Mouse (Mus musculus) embryonic facial prominence, embryonic 13.5 days (tissue): ENCODE measurements around the gene Eef2. TPM values are rescaled to one million over a fixed set of nuclear protein-coding genes. Genes with fewer than 3 reads are reported as not detected.

Experiments
- ATAC-seq: fragments of 200-750 bp; cut with Nextera tagmentation; 2 replicates; pipeline ENCODE4 v1.8.0; 2017; ENCODE audit warnings: low read depth; ENCODE audit not compliant: insufficient number of reproducible peaks, insufficient read depth, low FRiP score, low TSS enrichment
- H3K27ac ChIP-seq: fragments of 300-500 bp; sonication (generic); 2 replicates; pipeline ENCODE4 v1.5.1; 2015; ENCODE audit warnings: moderate library complexity, mild to moderate bottlenecking, inconsistent platforms
- H3K27me3 ChIP-seq: fragments of 300-500 bp; sonication (generic); 2 replicates; pipeline ENCODE4 v1.6.1; 2015; ENCODE audit warnings: mild to moderate bottlenecking, inconsistent platforms
- H3K36me3 ChIP-seq: fragments of 300-500 bp; sonication (generic); 2 replicates; pipeline ENCODE4 v1.6.1; 2015; ENCODE audit warnings: mild to moderate bottlenecking, inconsistent platforms
- H3K4me1 ChIP-seq: fragments of 300-500 bp; sonication (generic); 2 replicates; pipeline ENCODE4 v1.6.1; 2015; ENCODE audit warnings: inconsistent platforms
- H3K4me2 ChIP-seq: fragments of 300-500 bp; sonication (generic); 2 replicates; pipeline ENCODE4 v1.6.1; 2015; ENCODE audit warnings: moderate library complexity, mild to moderate bottlenecking, inconsistent platforms
- H3K4me3 ChIP-seq: fragments of 300-500 bp; sonication (generic); 2 replicates; pipeline ENCODE4 v1.5.1; 2015; ENCODE audit warnings: mild to moderate bottlenecking, inconsistent platforms
- H3K9ac ChIP-seq: fragments of 300-500 bp; sonication (generic); 2 replicates; pipeline ENCODE4 v1.6.1; 2015; ENCODE audit warnings: mild to moderate bottlenecking, inconsistent platforms
- H3K9me3 ChIP-seq: fragments of 300-500 bp; sonication (generic); 2 replicates; pipeline ENCODE4 v1.6.1; 2016; ENCODE audit warnings: inconsistent platforms
- WGBS: fragments of 180-500 bp; shearing (Covaris S2); methylation state at CpG from one replicate; pipeline ENCODE4 v1.1.7; 2015; ENCODE audit warnings: mixed read lengths; 5-methylcytosine and 5-hydroxymethylcytosine counted together
- polyA plus RNA-seq: library from polyadenylated mRNA; unstranded; fragments of >200 nt; fragmentation: Nextera tagmentation; extraction: Ambion mirVana; gene quantifications from 2 replicates; pipeline ENCODE4 v1.2.1, GENCODE M21; 2015

Eef2 gene
- polyA plus RNA-seq = 622 and 633 TPM in 2 replicates

DNA sequence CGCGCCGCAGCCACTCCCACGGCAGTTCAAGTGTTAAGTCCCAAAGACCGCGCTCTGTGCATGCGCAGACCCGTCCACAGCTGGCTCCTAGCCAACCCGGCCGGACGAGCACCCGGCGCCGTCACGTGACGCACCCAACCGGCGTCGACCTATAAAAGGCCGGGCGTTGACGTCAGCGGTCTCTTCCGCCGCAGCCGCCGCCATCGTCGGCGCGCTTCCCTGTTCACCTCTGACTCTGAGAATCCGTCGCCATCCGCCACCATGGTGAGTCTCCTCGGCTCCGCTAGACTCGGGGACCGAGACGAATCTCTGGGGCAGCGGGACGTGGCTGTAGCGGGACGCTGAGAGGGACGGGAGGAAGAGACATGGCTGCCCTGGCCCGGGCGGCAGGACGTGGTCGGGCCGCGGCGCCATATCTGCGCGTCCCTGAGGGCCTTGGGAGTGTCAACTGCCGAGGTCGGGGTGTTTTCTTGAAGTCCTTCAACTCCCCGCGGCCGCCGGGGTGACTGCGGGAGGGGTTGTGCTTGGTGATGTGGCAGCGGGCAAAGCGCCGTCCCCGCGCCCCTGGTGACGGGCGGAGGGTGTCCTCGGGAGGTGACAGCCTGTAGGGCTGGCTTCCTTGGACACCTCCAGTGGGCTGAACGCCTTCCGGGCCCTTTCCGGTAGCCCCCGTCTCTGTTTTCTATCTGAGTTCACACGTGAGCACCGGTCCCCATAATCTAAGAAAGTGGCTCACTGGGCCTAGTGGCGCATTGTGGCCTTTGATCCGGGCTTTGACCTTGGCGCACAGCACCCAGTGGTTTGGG lies at the start of gene Eef2:
Eef2 (plus strand) TSS at position 166 of the 806 bp plus-strand sequence.
- Histone ChIP-seq H3K4me2 (peak within 1 kb of the TSS; percentile 96), H3K36me3 (peaks cover 44% of the 10 kb centered on the region), H3K4me3 (peak within 1 kb of the TSS; percentile 96), H3K27ac (peak within 1 kb of the TSS; percentile 92), H3K27me3 (no peaks in the 10 kb centered on the region), H3K4me1 (peaks cover 68% of the 10 kb centered on the region), H3K9me3 (no peaks in the 10 kb centered on the region), H3K9ac (peak within 1 kb of the TSS; percentile 99)
- ATAC-seq = peak; percentile 80
- under 1% methylated on average over 77 of the region's 77 CpGs for WGBS

DNA sequence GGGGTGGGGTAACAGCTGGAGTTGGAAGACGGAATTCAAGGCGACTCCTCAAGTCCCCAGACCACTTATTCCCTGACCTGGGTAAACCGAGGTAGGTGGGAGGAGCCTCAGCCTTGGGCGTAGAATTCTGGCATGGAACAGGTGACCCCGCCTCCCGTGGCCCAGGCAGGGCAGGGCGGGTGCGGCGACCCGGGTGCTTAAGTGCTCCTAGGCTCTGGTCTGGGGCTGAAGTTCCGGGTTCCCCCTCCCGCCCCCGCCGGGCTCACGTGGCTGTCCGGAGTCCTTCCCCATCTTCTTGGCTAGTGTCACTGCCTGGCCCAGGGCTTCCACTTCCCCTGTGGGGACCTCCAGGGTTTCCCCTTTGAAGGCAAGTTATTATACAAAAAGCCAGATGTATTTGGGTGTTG lies 42.2 kb upstream of the Eef2 start:
- ATAC-seq = no peak
- no peaks in the 10 kb centered on the region for H3K9me3 ChIP-seq
- H3K4me2 ChIP-seq = peak overlapping the region; percentile 28
- H3K4me3 ChIP-seq = peak overlapping the region; percentile 9
- no peak overlapping the region for H3K27ac ChIP-seq
- H3K36me3 ChIP-seq = no peaks in the 10 kb centered on the region
- under 1% methylated on average over 16 of the region's 16 CpGs for WGBS
- H3K9ac ChIP-seq = no peak overlapping the region
- H3K27me3 ChIP-seq = peaks cover 29% of the 10 kb centered on the region
- H3K4me1 ChIP-seq = peaks cover 35% of the 10 kb centered on the region

DNA sequence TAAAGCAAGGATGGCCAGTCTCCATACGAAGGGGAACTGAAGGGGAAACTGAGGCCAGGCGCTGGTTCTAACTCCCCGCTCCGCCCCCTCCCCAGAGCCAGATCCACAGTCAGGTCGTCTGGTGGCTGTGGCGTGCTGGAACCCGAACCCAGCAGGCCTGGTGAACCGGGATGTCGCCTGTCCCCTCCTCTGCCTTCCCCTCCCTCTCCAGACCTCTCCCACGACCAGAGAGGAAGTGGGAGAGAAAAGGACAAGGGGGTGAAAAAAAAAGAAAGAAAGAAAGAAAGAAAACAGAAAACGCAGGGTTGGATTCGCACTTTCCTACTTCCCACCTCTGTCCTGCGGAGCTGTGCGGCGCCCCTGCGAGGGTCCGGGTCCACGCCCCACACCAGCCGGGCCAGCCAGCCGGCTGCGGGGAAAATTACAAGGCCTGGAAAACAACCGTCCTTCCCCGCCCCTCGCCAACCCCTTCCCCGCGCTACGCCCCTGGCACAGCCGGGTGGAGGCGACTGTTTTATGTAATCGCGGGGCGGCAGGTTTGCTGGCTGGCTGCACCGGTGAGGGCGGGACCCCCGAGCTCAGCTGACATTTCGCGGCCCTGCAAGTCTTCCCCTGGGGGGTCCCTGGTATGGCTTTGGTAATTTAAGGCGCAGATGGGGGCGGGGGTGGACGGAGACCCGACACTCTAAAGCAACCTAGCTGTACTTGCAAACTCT lies 41.3 kb upstream of the Eef2 start, which contains the start of gene Zbtb7a:
Zbtb7a (plus strand) TSS at position 255 of the 716 bp plus-strand sequence.
- Histone ChIP-seq H3K4me2 (peak within 1 kb of the TSS; percentile 97), H3K4me3 (peak within 1 kb of the TSS; percentile 88), H3K9ac (peak within 1 kb of the TSS; percentile 96), H3K27ac (peak within 1 kb of the TSS; percentile 100), H3K4me1 (peaks cover 35% of the 10 kb centered on the region), H3K36me3 (no peaks in the 10 kb centered on the region), H3K27me3 (peaks cover 29% of the 10 kb centered on the region), H3K9me3 (no peaks in the 10 kb centered on the region)
- ATAC-seq = no peak
- 2% methylated on average over 41 of the region's 41 CpGs for WGBS

GRCm38 (mm10) chr10:81135831-81136705 lies 40.4 kb upstream of the Eef2 start:
- Histone ChIP-seq H3K4me3 (peak overlapping the region; percentile 88), H3K9ac (peak overlapping the region; percentile 96), H3K27ac (peak overlapping the region; percentile 100), H3K4me1 (peaks cover 44% of the 10 kb centered on the region), H3K36me3 (no peaks in the 10 kb centered on the region), H3K9me3 (no peaks in the 10 kb centered on the region), H3K27me3 (peaks cover 29% of the 10 kb centered on the region), H3K4me2 (peak overlapping the region; percentile 97)
- ATAC-seq = 0 out of 2 replicates have a peak, but pooled peaks have one; percentile 4
- WGBS = 1% methylated on average over 85 of the region's 86 CpGs

DNA sequence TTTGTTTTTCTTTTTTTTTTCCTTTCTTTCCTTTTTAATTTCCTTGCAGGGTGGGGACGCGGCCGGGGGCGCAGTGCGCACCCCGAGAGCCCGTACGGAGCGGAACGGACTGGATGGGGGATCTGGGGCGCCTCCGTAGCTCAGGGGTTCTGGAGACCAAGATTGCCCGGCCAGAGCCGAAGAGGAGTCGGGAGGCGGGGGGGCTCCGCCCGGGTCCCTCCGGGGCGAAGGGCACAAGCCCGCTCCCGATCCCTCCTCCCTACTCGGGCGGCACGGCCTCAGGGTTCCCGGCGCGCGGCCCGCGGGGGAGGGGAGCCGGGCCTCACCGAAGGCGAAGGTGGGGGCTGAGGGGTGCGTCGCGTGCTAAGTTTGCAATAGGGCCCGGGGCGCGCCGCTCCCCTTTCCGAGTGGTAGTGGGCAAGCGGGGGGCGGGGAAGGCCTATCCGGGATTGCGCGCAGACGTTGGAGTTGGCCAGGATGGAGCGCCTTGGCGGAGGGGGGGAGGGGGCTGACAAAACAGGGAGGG lies 39.7 kb upstream of the Eef2 start:
- peak overlapping the region; percentile 97 for H3K4me2 ChIP-seq
- H3K27me3 ChIP-seq = peaks cover 29% of the 10 kb centered on the region
- H3K4me1 ChIP-seq = peaks cover 51% of the 10 kb centered on the region
- peaks cover 6% of the 10 kb centered on the region; the same call in 1 of the 2 replicates for H3K36me3 ChIP-seq
- H3K27ac ChIP-seq = peak overlapping the region; percentile 100
- H3K9me3 ChIP-seq = no peaks in the 10 kb centered on the region
- peak; percentile 23; the same call in 1 of the 2 replicates for ATAC-seq
- H3K9ac ChIP-seq = peak overlapping the region; percentile 96
- H3K4me3 ChIP-seq = peak overlapping the region; percentile 88
- 0% methylated on average over 36 of the region's 50 CpGs for WGBS

DNA sequence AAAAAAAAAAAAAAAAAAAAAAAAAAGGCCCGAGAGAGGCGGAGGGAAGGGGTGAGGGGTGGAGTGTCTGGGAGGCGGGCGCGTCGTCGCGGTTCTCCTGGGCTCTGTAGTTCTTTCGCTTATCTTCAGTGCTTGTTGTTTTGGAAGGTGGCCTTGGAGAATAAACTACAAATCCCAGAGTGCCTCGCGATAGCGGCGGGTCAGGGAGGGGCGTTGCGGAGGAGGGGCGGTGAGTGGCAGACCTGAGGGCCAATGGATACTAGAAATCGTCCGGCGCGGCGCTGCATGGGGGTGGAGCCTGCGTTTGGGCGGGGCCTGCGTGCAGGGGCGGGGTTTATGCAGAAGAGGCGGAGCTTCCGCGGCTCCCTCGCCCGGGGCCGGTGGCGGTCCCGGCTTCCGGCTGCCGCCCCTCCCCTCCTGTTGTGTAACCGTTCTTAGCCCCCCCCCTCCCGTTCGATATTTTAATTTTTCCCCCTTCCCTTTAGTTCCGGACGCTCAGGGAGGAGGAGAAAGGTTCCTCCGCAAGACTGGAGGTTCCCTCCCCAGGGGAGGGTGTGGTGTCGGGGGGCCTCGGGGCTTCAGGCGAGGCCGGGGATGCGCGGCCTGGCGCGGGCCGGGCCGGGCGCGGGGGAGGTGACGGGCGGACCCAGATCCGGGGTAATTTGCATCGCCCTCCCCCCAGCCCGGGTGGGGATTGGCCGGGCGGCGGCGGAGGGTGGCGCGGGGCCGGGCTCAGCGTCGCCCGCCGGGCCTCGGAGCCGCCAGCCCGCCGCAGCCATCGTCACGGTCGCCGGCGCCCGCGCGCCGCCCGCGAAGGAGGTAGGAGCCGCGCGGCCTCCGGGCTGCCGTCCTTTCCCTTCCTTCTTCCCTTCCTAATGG lies 38.9 kb upstream of the Eef2 start:
- H3K9ac ChIP-seq = peak overlapping the region; percentile 96
- no peaks in the 10 kb centered on the region for H3K9me3 ChIP-seq
- peak overlapping the region; percentile 88 for H3K4me3 ChIP-seq
- peaks cover 8% of the 10 kb centered on the region; the same call in 1 of the 2 replicates for H3K36me3 ChIP-seq
- peak overlapping the region; percentile 84 for H3K4me2 ChIP-seq
- WGBS = under 1% methylated on average over 69 of the region's 89 CpGs
- peaks cover 29% of the 10 kb centered on the region for H3K27me3 ChIP-seq
- peak; percentile 87 for ATAC-seq
- H3K4me1 ChIP-seq = peaks cover 57% of the 10 kb centered on the region
- peak overlapping the region; percentile 100 for H3K27ac ChIP-seq

DNA sequence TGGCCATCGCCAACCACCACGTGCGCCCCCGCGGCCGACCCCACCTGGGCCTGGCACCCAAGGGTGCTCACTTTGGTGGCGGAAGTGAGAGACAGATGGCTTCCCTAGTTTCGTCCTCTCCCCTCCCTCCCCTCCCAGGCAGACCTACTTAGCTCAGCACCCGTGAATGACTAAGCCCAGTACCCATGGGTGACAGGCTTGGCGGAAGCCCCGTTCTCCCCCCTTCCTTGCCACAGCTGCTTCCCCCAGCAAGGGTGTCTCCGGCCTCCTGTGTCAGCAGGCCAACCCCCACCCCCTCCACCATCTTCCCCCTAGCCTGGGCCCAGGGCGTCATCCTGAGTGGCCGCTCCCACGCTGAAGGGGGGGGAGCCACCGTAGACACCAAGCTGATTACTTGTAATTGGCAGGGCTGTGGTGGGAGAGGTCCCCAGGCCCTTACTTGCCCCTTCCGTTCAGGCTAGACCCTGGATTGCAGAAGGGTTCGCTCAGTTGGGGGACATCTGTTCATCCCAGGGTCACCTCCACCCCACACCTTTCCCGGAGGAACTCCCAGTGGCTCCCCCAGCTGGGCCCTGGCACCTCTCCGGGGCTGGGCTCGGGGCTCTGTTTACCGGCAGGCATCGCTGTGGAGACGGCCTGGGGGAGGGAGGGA lies 38.2 kb upstream of the Eef2 start:
- H3K9ac ChIP-seq = peak overlapping the region; percentile 96
- H3K4me3 ChIP-seq = peak overlapping the region; percentile 88
- no peaks in the 10 kb centered on the region for H3K9me3 ChIP-seq
- peaks cover 25% of the 10 kb centered on the region for H3K27me3 ChIP-seq
- peaks cover 62% of the 10 kb centered on the region for H3K4me1 ChIP-seq
- ATAC-seq = no peak
- WGBS = 2% methylated on average over 24 of the region's 24 CpGs
- H3K27ac ChIP-seq = peak overlapping the region; percentile 86
- peak overlapping the region; percentile 84 for H3K4me2 ChIP-seq
- peaks cover 8% of the 10 kb centered on the region for H3K36me3 ChIP-seq

- H3K27ac ChIP-seq = peak overlapping the region; percentile 29; the same call in 1 of the 2 replicates
- 52% methylated on average over 11 of the region's 11 CpGs for WGBS
Observed at GRCm38 (mm10) chr10:81138821-81139528, 37.5 kb upstream of the Eef2 start.

DNA sequence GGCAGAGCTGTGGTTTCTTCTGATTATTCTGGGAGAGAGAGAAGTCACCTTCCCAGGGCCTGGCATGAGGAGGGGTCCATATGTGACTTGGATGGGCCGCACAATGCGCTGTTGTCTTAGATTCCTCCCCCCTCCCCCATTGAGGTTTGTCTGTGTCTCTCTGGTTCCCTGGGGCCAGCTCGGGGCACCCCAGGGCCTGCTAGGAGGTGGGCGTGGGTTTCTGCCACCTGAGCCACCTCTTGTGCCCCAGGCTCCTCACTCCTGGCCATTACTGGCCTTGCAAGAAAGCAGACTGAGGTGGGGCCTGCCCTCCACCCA lies 36.9 kb upstream of the Eef2 start:
- 72% methylated on average over 4 of the region's 4 CpGs for WGBS
- Histone ChIP-seq H3K36me3 (peaks cover 20% of the 10 kb centered on the region), H3K27ac (peak overlapping the region; percentile 53; the same call in 1 of the 2 replicates), H3K4me2 (peak overlapping the region; percentile 84), H3K9me3 (no peaks in the 10 kb centered on the region), H3K4me1 (peaks cover 55% of the 10 kb centered on the region), H3K4me3 (peak overlapping the region; percentile 88), H3K9ac (peak overlapping the region; percentile 64), H3K27me3 (peaks cover 13% of the 10 kb centered on the region)
- ATAC-seq = no peak

More at GRCm38 (mm10) chr10:81138821-81139528, 37.5 kb upstream of the Eef2 start:
- H3K4me1 ChIP-seq = peaks cover 60% of the 10 kb centered on the region
- H3K4me2 ChIP-seq = peak overlapping the region; percentile 84
- H3K4me3 ChIP-seq = peak overlapping the region; percentile 88
- peaks cover 18% of the 10 kb centered on the region for H3K27me3 ChIP-seq
- H3K36me3 ChIP-seq = peaks cover 15% of the 10 kb centered on the region
- no peaks in the 10 kb centered on the region for H3K9me3 ChIP-seq
- H3K9ac ChIP-seq = peak overlapping the region; percentile 96
- no peak for ATAC-seq
